Mouse (Mus musculus) frontal cortex, adult (tissue): Measurements from ENCODE around the gene Timm8a2.

Source experiments
- ATAC-seq: cut with Nextera tagmentation; 2 replicates; pipeline ENCODE4 v1.9.2; 2017; ENCODE audit warnings: mild to moderate bottlenecking, moderate library complexity, mixed read lengths; ENCODE audit not compliant: low TSS enrichment

Timm8a2 gene

GRCm38 (mm10) chr14:122011768-122012167, 22.7 kb upstream of the Timm8a2 start:
- ATAC-seq: no peak

DNA sequence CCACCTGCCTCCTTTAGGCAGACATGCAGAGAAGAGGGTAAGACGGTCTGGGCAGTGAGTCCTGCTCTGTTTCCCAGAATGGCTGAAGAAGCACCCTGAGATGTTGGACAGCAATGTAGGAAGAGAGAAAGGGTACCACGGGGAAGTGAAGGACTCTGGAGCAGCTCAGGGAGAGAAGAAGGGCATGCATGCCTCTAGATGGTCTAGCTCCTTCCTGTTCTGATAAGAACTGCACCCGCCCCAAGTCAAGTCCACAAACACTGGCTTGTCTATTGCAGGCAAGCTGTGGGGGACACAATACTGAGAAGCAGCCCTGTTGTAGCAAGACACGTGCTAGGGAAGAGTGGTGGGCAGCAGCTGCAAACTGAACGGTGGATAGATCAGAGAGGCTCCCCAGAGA, 22.3 kb upstream of the Timm8a2 start:
- no peak for ATAC-seq

- no peak for ATAC-seq
These were observed 21.7 kb upstream of the Timm8a2 start for GRCm38 (mm10) chr14:122012814-122013213.

- ATAC-seq: no peak
These were observed 21.0 kb upstream of the Timm8a2 start for GRCm38 (mm10) chr14:122013417-122013951.

DNA sequence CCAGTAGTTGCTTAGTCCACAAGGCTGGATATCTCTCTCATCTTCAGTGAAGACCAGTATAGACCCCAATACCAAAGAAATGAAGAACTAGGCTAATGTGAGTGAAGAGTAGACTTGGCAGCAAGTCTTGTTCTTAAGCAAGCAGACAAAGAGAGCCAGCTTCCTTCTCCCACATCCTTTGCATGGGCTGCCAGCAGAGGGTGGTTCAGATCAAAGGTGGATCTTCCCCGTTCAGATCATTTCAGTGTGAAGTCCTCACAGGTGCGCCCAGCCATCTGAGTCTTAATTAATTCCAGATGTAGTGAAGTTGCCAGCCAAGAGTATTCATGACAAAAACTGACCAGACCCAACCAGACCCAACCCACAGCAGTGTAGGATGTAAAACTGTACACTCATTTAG, 16.5 kb upstream of the Timm8a2 start:
- no peak for ATAC-seq

DNA sequence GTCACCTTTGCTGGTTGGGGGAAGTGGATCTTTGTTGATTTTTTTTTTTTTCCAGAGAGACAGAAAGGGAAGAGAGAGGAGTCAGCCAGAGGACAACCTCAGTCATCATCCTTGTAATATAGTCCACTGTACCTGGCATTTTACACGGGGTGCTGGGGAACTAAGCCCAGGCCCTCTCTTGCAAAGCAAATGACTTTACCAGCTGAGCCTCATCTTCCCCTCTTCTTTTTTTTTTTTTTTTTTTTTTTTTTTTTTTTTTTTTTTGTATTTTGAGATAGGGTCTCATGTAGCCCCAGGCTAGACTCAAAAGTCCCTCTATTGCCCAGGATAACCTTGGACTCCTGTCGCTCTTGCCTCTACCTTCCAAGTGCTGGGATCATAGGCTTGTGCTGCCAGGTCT, 15.1 kb upstream of the Timm8a2 start:
- no peak for ATAC-seq

GRCm38 (mm10) chr14:122020567-122020966, 13.9 kb upstream of the Timm8a2 start:
- ATAC-seq: no peak

DNA sequence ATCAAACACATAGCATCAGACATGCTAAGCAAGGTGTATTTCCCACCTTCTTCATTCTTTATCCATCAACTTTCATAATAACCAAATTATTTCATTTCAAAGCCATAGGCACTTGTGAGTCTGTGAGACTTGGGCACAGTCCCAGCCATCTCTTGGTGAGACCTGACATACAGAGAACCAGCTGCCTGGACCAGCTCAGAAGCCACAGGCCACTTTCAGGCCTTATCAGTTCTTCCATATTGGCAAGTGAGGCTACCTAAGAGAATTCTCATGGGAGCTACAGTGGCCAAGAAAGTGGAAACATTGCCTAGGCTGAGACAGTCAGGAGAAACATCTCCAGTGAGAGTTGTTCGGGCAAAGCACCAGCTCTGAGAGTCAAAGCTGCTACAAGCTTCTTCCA, 11.4 kb upstream of the Timm8a2 start:
- no peak for ATAC-seq

GRCm38 (mm10) chr14:122023928-122024327, 10.5 kb upstream of the Timm8a2 start:
- ATAC-seq: no peak

DNA sequence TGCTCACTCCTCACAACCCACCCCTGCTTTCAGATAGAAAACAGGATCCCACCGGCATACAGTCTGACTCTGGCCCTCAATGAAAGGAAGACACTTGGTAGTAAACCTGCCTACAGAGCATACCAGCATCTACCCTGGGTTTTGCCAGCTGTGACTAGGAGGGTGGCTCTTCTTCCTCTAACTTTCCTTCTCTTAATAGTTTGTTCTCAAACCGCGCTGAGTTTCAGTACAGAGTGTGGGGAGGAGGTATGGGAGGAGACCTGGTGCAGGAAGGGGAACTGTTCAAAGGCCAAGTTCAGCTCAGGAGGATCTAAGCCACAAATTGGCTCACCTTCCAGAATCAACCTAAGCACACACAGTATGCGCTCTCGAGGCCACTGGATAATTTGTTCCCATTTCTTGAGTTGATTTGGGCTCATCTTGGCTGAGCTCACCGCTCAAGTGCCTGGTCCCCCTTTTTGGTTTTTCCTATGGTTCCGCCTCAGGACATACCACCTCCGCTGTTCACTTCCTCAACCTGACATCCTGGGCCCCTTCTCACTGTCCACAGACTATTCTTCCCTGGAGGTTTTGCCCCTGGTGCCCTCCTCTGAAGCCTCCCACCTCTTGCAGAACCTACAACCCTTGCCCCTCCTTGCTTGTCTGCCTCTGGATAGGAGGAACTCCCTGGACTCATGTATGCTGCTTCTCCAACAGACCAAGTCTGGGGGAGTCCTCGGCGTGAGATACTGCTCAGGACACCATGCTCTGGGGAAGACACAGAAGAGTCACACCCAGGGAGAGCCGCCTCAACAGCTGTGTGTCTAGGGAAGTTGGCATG, 5.3 kb upstream of the Timm8a2 start:
- ATAC-seq: no peak; the same call in 1 of the 2 replicates

DNA sequence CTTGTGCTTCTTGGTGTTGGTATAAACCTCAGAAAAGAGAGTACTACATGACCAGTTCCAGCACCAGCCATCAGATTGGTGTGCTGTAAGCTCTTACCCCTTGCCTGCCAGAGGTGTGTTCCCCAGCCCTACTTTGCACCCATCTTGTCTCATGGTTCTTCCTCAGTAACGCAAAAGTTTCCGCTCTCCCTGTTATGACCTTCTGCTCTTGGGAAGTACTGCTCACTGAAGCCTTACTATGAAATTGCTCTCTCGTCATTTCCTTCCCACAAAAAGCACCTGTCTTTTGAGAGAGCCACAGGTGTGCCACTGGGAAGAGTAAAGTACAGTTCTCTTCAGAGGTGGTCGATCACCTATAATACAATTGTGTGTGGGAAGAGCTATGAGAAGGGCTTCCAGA, 4.6 kb upstream of the Timm8a2 start:
- ATAC-seq: no peak

DNA sequence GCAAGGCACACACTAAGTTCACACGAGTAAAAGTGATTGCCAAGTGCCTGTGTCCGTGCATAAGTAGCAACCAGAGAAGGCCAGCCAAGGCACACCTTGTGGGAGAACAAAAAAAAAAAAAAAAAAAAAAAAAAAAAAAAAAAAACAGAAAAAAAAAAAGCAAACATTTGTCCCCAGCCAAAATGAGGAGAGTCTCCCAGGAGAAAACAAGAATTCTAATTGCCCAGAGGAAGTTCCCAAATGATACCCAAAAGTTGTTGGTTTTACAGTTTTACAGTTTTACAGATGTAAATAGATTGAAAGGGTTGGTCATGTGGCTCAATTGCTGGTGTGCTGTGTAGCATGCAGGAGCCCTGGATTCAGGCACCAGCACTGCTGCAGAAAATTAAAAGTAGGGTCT, 2.4 kb upstream of the Timm8a2 start:
- ATAC-seq: no peak

DNA sequence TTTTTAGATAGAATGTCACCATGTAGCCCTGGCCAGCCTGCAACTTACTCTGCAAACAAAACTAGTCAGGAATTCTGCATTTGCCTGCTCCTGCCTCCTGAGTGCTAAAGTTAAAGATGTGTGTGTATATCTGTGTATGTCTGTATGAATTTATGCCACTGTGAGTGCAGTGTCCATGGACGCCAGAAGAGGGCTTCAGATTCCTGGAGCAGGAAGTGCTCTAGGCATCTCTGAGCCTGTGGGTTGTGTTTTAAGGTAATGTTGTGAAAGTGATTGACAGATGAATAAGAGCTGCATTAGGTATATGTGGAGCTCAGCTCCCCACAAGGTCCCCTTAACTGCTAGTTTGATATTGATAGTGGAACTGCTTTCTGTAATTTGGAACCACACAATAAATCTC, 707 bp downstream of the Timm8a2 start:
- ATAC-seq: no peak

DNA sequence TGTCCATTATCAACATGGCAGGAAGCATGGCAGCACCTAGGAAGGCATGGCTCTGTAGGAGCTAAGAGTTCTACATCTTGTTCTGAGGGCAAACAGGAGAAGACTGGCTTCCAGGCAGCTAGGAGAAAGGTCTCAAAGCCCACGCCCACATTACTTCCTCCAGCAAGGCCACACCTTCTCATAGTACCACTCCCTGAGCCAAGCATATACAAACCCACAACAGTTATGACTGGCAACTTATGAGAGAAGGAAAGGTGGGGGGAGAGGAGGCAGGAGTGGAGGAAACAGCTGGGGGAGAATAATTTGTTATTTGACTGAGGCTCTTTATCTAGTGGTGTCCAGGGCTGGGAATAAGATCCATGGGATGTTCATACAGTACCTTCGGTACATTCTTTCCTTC, 1.4 kb downstream of the Timm8a2 start:
- ATAC-seq: no peak

DNA sequence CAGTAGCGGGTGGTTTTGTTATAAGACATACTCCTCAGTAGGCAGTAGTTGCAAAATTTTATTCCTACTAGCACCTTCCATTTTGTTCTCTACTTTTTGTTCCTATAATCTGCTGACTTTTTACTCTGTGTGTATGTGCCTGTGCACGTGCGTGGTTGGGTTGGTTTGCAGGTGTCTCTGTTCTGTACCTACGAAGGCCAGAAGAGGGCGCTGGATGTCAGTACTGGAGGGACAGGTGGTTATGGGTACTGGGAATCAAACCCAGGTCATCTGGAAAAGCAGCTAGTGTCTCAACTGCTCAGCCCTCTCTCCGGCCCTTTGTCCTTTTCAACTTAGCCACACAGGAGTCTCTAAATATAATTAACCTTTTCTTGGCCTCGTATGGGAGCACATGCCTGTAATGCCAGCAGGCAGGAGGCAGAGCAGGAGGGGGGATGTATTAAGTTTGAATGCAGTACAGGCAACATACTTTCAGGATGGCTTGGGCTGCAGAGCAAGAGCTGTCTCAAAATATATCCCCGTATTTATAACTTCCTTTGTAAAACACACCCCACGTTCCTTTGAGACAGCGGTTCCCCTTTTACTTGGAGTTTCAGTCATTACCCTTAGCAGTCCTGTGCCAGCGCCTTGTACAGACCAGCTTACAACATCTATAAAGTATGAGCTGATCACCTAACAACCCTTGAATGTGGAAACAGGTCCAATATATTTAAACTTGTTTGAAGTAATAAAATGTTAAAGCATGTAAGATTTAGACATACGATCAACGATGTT, 4.6 kb downstream of the Timm8a2 start:
- ATAC-seq: no peak

DNA sequence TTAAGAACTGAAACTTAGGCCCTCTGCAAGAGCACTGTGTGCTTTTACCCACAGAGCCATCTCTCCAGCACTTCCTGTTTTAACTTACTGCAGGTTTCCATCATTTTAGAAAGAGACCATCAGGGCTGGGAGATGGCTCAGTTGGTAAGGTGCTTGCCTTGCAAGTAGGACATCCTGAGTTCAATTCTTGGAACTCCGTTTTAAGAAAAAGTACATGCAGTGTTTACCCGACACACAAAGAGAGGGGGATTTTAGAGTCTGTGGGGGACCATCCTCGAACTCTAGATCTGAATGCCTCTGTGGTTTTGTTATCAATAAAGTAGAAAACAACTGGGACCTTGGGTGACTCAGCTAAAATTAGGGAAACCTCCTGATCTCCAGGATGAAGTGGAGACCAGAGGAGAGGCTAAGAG, 6.9 kb downstream of the Timm8a2 start:
- ATAC-seq: no peak

DNA sequence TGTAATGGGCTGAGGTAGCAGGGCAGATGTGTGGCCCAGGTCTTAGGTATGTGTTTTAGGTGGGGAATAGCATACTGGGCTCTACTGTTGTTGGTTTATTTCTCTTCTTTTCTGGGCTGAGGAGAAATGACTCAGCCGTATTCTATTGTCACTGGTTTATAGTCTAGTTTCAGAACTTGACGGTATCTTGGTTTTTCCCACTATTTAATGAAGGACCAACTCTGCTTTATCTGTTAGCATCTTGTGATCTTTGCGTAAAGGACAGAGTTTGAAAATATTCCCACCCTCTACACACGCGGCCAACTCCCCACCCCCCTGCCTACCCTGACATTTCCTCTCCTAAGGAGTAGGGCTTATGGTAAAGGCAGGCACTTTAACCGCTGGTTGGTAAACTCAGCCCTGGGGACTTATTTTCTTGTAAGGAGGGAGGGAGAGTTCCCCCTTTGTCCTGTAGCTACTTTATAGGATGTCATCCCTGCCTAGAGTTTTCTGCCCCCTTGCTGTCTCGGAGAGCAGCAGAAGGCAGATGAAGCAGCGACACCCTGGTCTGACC, 7.7 kb downstream of the Timm8a2 start:
- ATAC-seq: no peak

DNA sequence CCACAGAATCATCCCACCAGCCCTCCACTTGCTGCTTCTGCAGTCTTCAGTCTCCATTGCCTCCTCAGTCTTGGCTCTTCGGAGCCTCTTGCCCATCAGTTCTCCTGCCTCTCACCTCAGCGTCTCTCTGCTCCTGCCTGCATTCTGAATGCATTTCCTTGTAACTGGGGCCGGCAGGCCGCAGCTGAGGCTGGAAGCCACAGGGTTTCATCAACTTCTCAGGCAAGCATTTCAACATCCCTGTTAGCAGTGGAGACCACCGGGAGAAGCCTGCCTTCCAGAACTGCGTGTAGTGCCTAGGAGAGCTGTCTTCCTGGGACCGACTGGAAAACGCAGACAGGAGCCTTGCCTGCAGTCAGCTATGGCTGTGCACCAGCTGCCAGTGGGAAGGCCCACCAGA, 13.3 kb downstream of the Timm8a2 start:
- ATAC-seq: no peak

- no peak for ATAC-seq
These were observed 14.3 kb downstream of the Timm8a2 start for GRCm38 (mm10) chr14:122048816-122049215.

GRCm38 (mm10) chr14:122052896-122053635, 18.6 kb downstream of the Timm8a2 start:
- no peak for ATAC-seq

- no peak for ATAC-seq
These were observed 22.4 kb downstream of the Timm8a2 start for GRCm38 (mm10) chr14:122056871-122057270.

DNA sequence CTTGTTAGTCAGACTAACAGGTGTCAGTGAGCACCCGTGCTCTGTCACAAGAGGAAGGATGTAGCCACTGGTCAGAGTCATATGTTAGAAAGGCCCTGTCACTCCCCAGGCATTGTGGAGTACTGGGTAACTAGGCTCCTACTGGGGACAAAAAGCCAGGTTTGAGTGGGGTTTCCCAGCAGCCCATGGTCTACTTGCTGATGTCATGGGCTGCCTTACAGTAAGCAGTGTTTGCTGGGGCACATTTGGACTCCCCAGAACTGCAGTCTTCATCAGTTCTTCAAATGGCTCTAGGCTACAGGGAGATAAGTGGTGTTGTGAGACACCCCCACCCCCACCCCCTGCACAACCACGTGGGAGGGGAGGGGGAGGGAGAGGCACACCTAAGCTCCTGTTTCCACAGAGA, 23.5 kb downstream of the Timm8a2 start:
- no peak for ATAC-seq
